Mouse (Mus musculus): ENCODE results near the gene Gm5737. TPM values are rescaled to one million over a fixed set of nuclear protein-coding genes. Genes with fewer than 3 reads are reported as not detected.

Gene Gm5737
- polyA plus RNA-seq, 1 experiment from 2014 or later: not detected

DNA sequence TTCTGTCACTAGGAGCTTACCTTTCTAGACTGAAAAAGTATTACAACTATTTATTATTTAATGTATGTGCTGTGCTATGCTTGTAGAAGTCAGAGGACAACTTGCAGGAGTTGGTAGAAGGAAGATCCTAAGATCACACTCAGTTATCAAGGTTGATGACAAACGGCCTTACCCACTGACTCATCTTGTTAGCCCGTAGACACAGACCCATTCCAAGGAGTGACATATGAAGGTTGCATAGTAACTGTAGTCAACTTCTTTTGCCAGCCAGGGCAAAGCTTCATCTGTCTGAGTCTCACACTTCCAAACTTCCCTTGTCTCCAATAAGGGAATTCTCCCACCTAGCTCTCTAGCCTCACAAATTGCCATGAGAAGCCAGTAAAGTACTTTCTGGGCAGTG lies 54.5 kb downstream of the Gm5737 start:
- ATAC-seq (ENCODE audit: low FRiP score) (no peak), DNase-seq (ENCODE audit: low spot score) (no peak)
- H3K36me3 ChIP-seq (ENCODE audit: control insufficient read depth, insufficient read depth, low read length): no peaks in the 10 kb centered on the region
- 72% methylated on average over 2 of the region's 2 CpGs for WGBS
- no peak overlapping the region for H3K4me2 ChIP-seq (replicated peaks; ENCODE audit: low read depth, low read length)
- no peak overlapping the region for H3K9ac ChIP-seq (ENCODE audit: low read depth, low read length)
- H3K4me1 ChIP-seq (replicated peaks; ENCODE audit: control insufficient read depth, insufficient read depth, low read length): peaks cover 7% of the 10 kb centered on the region
- H3K27ac ChIP-seq (ENCODE audit: low read depth, low read length): no peak overlapping the region
- H3K4me3 ChIP-seq (ENCODE audit: low read depth, low read length): no peak overlapping the region
- no peaks in the 10 kb centered on the region for H3K9me3 ChIP-seq (ENCODE audit: control insufficient read depth, low read length)
- no peaks in the 10 kb centered on the region for H3K27me3 ChIP-seq (ENCODE audit: control insufficient read depth, insufficient read depth, low read length)

DNA sequence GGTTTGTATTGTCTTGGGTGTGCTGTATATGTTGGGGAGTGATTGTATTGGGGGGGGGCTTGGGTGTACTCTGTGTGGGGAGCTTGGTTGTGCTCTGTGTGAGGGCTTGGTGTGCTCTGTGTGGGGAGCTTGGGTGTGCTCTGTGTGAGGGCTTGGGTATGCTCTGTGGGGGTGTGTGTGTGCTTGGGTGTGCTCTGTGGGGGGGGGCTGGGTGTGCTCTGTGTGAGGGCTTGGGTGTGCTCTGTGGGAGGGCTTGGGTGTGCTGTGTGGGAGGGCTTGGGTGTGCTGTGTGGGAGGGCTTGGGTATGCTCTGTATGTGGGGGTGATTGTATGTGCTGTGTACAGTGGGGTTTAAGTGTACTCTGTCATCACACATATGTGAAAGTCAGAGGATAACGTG lies 55.6 kb downstream of the Gm5737 start:
- DNase-seq (ENCODE audit: low spot score) (no peak), ATAC-seq (ENCODE audit: low FRiP score) (no peak)
- no peak overlapping the region for H3K4me3 ChIP-seq (ENCODE audit: low read depth, low read length)
- H3K36me3 ChIP-seq (ENCODE audit: control insufficient read depth, insufficient read depth, low read length): no peaks in the 10 kb centered on the region
- 69% methylated on average over 1 of the region's 1 CpGs for WGBS
- H3K9me3 ChIP-seq (ENCODE audit: control insufficient read depth, low read length): no peaks in the 10 kb centered on the region
- H3K9ac ChIP-seq (ENCODE audit: low read depth, low read length): no peak overlapping the region
- H3K4me1 ChIP-seq (replicated peaks; ENCODE audit: control insufficient read depth, insufficient read depth, low read length): peaks cover 7% of the 10 kb centered on the region
- no peak overlapping the region for H3K4me2 ChIP-seq (replicated peaks; ENCODE audit: low read depth, low read length)
- no peak overlapping the region for H3K27ac ChIP-seq (ENCODE audit: low read depth, low read length)
- H3K27me3 ChIP-seq (ENCODE audit: control insufficient read depth, insufficient read depth, low read length): no peaks in the 10 kb centered on the region

DNA sequence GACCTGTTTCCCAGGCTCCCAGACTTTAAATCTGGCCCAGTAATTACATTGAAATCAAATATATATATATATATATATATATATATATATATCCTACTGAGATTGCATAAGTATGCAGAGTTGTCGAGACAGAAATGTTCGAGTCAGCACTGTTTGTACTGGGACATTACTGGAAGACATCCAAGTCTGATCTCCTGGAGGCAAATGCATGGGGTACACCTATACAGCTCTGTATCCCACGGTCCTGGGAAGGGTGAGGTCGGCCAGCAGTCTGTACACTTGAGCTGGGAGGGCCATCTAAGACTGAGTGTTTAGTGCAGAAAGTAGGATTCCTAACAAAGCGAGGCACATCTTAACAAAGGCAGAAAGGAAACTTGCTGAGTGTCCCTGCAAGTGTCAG lies 57.7 kb downstream of the Gm5737 start:
- Histone ChIP-seq H3K9me3 (ENCODE audit: control insufficient read depth, low read length) (no peaks in the 10 kb centered on the region), H3K9ac (ENCODE audit: low read depth, low read length) (no peak overlapping the region), H3K4me1 (replicated peaks; ENCODE audit: control insufficient read depth, insufficient read depth, low read length) (peaks cover 5% of the 10 kb centered on the region; the same call in 1 of the 2 replicates), H3K4me2 (replicated peaks; ENCODE audit: low read depth, low read length) (no peak overlapping the region), H3K27ac (ENCODE audit: low read depth, low read length) (no peak overlapping the region), H3K27me3 (ENCODE audit: control insufficient read depth, insufficient read depth, low read length) (no peaks in the 10 kb centered on the region), H3K4me3 (ENCODE audit: low read depth, low read length) (no peak overlapping the region), H3K36me3 (ENCODE audit: control insufficient read depth, insufficient read depth, low read length) (no peaks in the 10 kb centered on the region)
- DNase-seq (ENCODE audit: low spot score): no peak
- 68% methylated on average over 5 of the region's 5 CpGs for WGBS
- no peak for ATAC-seq (ENCODE audit: low FRiP score)

DNA sequence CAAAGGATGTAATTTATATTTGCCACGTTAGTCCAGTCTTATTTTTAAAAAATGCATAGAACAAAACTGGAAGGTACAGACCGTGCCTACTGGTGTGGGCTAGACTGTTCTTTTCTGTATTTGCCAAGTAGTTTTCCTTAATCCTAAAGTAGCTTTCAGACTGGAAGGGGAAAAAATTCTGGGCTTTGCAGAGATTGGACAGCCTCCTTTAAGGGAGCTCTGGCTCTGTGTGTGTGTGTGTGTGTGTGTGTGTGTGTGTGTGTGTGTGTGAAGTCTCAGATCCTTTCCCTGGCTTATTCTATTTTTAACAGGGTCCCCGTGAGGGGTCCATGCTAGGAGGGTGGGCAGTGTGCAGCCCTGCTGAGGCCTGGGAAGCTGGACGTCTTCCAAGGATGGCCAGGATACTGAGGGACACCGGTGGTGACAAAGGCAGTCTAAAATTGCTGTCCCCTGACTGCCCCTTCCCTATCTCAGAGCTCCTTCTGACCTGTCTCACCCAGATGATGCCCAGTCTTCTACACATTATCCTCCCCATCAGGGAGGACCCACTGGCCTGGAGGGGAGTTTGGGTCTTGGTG lies 58.4 kb downstream of the Gm5737 start:
- no peak overlapping the region for H3K4me3 ChIP-seq (ENCODE audit: low read depth, low read length)
- H3K9ac ChIP-seq (ENCODE audit: low read depth, low read length): no peak overlapping the region
- H3K9me3 ChIP-seq (ENCODE audit: control insufficient read depth, low read length): no peaks in the 10 kb centered on the region
- no peak overlapping the region for H3K4me2 ChIP-seq (replicated peaks; ENCODE audit: low read depth, low read length)
- WGBS: 82% methylated on average over 5 of the region's 5 CpGs
- no peak for DNase-seq (ENCODE audit: low spot score)
- H3K4me1 ChIP-seq (replicated peaks; ENCODE audit: control insufficient read depth, insufficient read depth, low read length): peaks cover 5% of the 10 kb centered on the region; the same call in 1 of the 2 replicates
- H3K27me3 ChIP-seq (ENCODE audit: control insufficient read depth, insufficient read depth, low read length): no peaks in the 10 kb centered on the region
- H3K36me3 ChIP-seq (ENCODE audit: control insufficient read depth, insufficient read depth, low read length): no peaks in the 10 kb centered on the region
- ATAC-seq (ENCODE audit: low FRiP score): no peak
- H3K27ac ChIP-seq (ENCODE audit: low read depth, low read length): no peak overlapping the region

DNA sequence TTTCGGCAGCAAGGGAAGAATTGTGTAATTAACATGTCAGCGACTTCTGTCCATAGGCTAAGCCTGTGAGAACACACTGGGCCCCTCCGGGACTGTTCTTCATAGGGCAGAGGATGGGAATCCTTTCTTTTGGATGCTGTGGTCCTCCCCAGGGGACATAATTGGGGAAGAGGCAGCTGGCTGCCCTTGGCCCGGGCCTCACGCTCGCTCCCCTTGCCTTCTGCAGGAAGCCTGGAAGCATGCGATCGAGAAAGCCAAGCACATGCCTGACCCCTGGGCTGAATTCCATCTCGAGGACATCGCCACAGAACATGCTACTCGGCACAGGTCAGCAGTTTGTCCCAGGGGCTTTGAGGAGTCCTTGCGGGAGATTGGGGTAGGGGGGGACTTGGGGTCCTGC lies 60.9 kb downstream of the Gm5737 start:
- 75% methylated on average over 12 of the region's 12 CpGs for WGBS
- H3K9me3 ChIP-seq (ENCODE audit: control insufficient read depth, low read length): no peaks in the 10 kb centered on the region
- no peak for ATAC-seq (ENCODE audit: low FRiP score)

DNA sequence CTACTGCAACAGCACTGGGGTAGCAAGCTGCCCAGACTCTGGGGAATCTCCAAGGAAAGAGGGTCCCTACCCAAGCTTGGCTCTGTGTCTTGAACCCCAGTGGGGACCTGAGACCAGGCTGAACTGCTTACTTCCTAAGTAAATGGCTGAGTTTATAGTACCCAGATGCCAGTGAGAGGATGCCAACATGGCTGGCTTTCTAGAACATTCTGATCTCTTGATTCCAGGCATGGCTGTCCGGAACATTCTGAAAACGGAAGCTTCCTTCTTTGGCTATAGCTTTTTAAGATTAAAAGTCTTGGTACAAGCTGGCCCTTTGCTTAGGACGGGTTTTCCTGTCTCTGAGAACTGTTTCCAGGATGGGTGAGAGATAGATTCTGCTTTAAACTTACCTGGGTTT lies 61.9 kb downstream of the Gm5737 start:
- Histone ChIP-seq H3K4me3 (ENCODE audit: low read depth, low read length) (no peak overlapping the region), H3K27ac (ENCODE audit: low read depth, low read length) (no peak overlapping the region), H3K9ac (ENCODE audit: low read depth, low read length) (no peak overlapping the region), H3K4me1 (replicated peaks; ENCODE audit: control insufficient read depth, insufficient read depth, low read length) (no peaks in the 10 kb centered on the region), H3K9me3 (ENCODE audit: control insufficient read depth, low read length) (no peaks in the 10 kb centered on the region), H3K27me3 (ENCODE audit: control insufficient read depth, insufficient read depth, low read length) (no peaks in the 10 kb centered on the region), H3K4me2 (replicated peaks; ENCODE audit: low read depth, low read length) (no peak overlapping the region), H3K36me3 (ENCODE audit: control insufficient read depth, insufficient read depth, low read length) (no peaks in the 10 kb centered on the region)
- ATAC-seq (ENCODE audit: low FRiP score) (no peak), DNase-seq (ENCODE audit: low spot score) (no peak)
- 92% methylated on average over 3 of the region's 3 CpGs for WGBS

More for the DNA sequence above, 60.9 kb downstream of the Gm5737 start:
- Histone ChIP-seq H3K4me2 (replicated peaks; ENCODE audit: low read depth, low read length) (no peak overlapping the region), H3K4me1 (replicated peaks; ENCODE audit: control insufficient read depth, insufficient read depth, low read length) (no peaks in the 10 kb centered on the region), H3K9ac (ENCODE audit: low read depth, low read length) (no peak overlapping the region), H3K4me3 (ENCODE audit: low read depth, low read length) (no peak overlapping the region), H3K27ac (ENCODE audit: low read depth, low read length) (no peak overlapping the region), H3K36me3 (ENCODE audit: control insufficient read depth, insufficient read depth, low read length) (no peaks in the 10 kb centered on the region), H3K27me3 (ENCODE audit: control insufficient read depth, insufficient read depth, low read length) (no peaks in the 10 kb centered on the region)
- no peak for DNase-seq (ENCODE audit: low spot score)

DNA sequence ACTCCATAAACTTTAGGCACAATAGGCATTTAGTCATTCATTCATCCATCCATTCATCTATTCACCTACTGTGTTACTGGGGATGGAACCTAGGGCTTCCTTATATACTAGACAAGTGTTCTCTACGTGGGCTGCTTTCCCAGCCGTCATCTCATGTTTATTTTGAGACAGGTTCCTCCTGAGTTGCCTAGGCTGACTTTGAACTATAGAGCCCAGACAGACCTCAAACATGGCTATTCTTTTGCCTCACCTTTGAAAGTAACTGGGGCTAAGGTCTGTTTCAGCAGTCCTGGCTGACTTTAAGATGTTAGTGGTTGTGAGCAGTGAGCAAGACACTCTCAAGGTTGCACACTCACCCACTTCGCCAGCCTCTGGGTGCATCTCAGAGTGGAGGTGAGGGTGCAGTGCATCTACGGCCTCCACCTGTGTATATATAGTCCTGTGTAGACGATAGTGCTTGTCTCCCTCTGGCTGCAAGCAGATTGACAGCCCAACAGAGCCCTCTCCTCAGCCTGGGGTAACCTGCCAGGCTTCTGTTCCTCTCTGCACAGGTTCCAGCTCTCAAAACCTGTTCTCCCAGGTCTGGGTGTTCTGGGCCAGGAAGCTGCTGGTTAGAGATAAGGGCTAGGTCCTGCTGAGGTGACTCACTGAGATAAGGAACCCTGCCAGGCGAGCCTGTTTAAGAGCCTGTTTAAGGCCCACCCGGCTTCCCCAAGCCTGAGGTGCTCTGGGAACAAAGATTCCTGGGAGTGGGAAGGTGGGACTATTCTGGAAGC lies 62.8 kb downstream of the Gm5737 start:
- no peaks in the 10 kb centered on the region for H3K27me3 ChIP-seq (ENCODE audit: control insufficient read depth, insufficient read depth, low read length)
- H3K4me1 ChIP-seq (replicated peaks; ENCODE audit: control insufficient read depth, insufficient read depth, low read length): no peaks in the 10 kb centered on the region
- DNase-seq (ENCODE audit: low spot score) (no peak), ATAC-seq (ENCODE audit: low FRiP score) (no peak)
- no peaks in the 10 kb centered on the region for H3K36me3 ChIP-seq (ENCODE audit: control insufficient read depth, insufficient read depth, low read length)
- no peaks in the 10 kb centered on the region for H3K9me3 ChIP-seq (ENCODE audit: control insufficient read depth, low read length)
- H3K4me2 ChIP-seq (replicated peaks; ENCODE audit: low read depth, low read length): no peak overlapping the region
- WGBS: 81% methylated on average over 7 of the region's 7 CpGs
- H3K9ac ChIP-seq (ENCODE audit: low read depth, low read length): no peak overlapping the region
- no peak overlapping the region for H3K27ac ChIP-seq (ENCODE audit: low read depth, low read length)
- H3K4me3 ChIP-seq (ENCODE audit: low read depth, low read length): no peak overlapping the region

DNA sequence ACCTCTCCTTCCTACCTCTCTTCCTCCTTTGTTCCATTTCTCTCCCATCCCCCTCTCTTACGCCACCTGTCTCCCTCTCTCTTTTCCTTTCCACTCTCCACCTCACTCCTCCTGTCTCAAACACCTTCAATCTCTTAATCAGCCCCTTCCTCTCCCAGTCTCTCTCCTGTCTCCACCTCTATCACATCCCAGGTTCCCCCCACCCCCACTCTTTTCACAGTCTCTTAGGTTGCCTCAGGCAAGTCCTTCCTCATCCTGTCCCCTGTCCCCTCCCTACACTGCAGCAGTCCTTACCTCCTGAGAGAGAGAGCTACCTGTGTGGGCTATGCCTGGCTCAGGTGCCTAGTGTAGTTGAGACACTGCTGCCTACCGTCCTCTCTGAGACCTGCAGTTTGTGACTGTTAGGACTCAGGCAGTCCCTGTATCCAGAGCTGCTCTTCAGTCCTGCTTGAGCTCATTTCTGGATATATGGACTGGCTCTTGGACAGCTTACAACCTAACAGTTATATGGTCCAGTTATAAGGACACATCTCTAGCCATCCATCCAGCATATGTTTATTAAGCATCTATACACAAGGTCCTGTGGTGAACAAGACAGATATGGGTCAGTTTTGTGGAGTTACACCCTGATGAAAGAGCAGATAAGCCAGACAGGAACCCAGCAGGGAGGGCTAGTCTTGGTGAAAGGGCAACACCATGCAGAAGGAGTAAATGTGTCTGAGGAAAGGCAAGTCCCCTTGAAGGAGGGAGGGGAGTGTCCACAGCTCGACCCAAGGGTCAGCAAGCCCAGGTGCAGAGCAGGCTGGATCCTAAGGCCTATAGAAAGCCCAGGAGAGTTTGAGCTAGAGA lies 63.6 kb downstream of the Gm5737 start:
- ATAC-seq (ENCODE audit: low FRiP score): no peak
- H3K27me3 ChIP-seq (ENCODE audit: control insufficient read depth, insufficient read depth, low read length): no peaks in the 10 kb centered on the region
- no peak overlapping the region for H3K4me3 ChIP-seq (ENCODE audit: low read depth, low read length)
- no peaks in the 10 kb centered on the region for H3K36me3 ChIP-seq (ENCODE audit: control insufficient read depth, insufficient read depth, low read length)
- WGBS: 73% methylated on average over 3 of the region's 3 CpGs
- no peak overlapping the region for H3K9ac ChIP-seq (ENCODE audit: low read depth, low read length)
- no peak overlapping the region for H3K27ac ChIP-seq (ENCODE audit: low read depth, low read length)
- H3K4me1 ChIP-seq (replicated peaks; ENCODE audit: control insufficient read depth, insufficient read depth, low read length): no peaks in the 10 kb centered on the region
- H3K4me2 ChIP-seq (replicated peaks; ENCODE audit: low read depth, low read length): no peak overlapping the region
- H3K9me3 ChIP-seq (ENCODE audit: control insufficient read depth, low read length): no peaks in the 10 kb centered on the region
- DNase-seq (ENCODE audit: low spot score): no peak
